Mouse (Mus musculus) kidney, embryonic 16.5 days (tissue): Measurements from ENCODE around the gene Zfand3. TPM values are rescaled to one million over a fixed set of nuclear protein-coding genes. Genes with fewer than 3 reads are reported as not detected.

Experiments
- ATAC-seq: fragments of 200-750 bp; cut with Nextera tagmentation; 2 replicates; pipeline ENCODE4 v1.8.0; 2017; ENCODE audit warnings: moderate TSS enrichment; ENCODE audit not compliant: low FRiP score, low TSS enrichment
- H3K27ac ChIP-seq: fragments of 300-500 bp; sonication (generic); 2 replicates; pipeline ENCODE4 v1.5.1; 2014; ENCODE audit warnings: low read length
- H3K27me3 ChIP-seq: fragments of 300-500 bp; sonication (generic); 2 replicates; pipeline ENCODE4 v1.6.1; 2014; ENCODE audit warnings: low read length, control low read depth, mixed read lengths; ENCODE audit not compliant: insufficient read depth
- H3K36me3 ChIP-seq: fragments of 300-500 bp; sonication (generic); 2 replicates; pipeline ENCODE4 v1.6.1; 2014; ENCODE audit warnings: low read length, control low read depth, mixed read lengths; ENCODE audit not compliant: insufficient read depth
- H3K4me1 ChIP-seq: fragments of 300-500 bp; sonication (generic); 2 replicates; pipeline ENCODE4 v1.6.1; 2014; ENCODE audit warnings: low read length, control low read depth, mixed read lengths; ENCODE audit not compliant: insufficient read depth
- H3K4me2 ChIP-seq: fragments of 300-500 bp; sonication (generic); replicated peaks from 2 replicates; pipeline ENCODE4 v1.6.1; 2014; ENCODE audit warnings: low read depth, low read length
- H3K4me3 ChIP-seq: fragments of 300-500 bp; sonication (generic); 2 replicates; pipeline ENCODE4 v1.5.1; 2014; ENCODE audit warnings: mild to moderate bottlenecking, low read length
- H3K9ac ChIP-seq: fragments of 300-500 bp; sonication (generic); replicated peaks from 2 replicates; pipeline ENCODE4 v1.6.1; 2014; ENCODE audit warnings: low read length
- H3K9me3 ChIP-seq: fragments of 300-500 bp; sonication (generic); 2 replicates; pipeline ENCODE4 v1.6.1; 2016; ENCODE audit warnings: low read length, control low read depth
- WGBS: fragments of 180-500 bp; shearing (Covaris S2); extraction: QIAGEN DNeasy Blood & Tissue Kit; methylation state at CpG from one replicate; pipeline ENCODE4 v1.1.7; 2014; 5-methylcytosine and 5-hydroxymethylcytosine counted together
- polyA plus RNA-seq: library from polyadenylated mRNA; unstranded; fragments of >200 nt; fragmentation: Nextera tagmentation; extraction: Ambion mirVana; gene quantifications from 2 replicates; pipeline ENCODE4 v1.2.1, GENCODE M21; 2015

Zfand3 gene
- polyA plus RNA-seq, 1 experiment from 2014 or later, result 62.0 TPM

- no peak for ATAC-seq
- H3K27me3 ChIP-seq, result no peaks in the 10 kb centered on the region
- H3K27ac ChIP-seq, result no peak overlapping the region
Observed at GRCm38 (mm10) chr17:30061100-30061837, 56.7 kb downstream of the Zfand3 start.

GRCm38 (mm10) chr17:30063849-30064248, 59.3 kb downstream of the Zfand3 start:
- Histone ChIP-seq H3K27ac (no peak overlapping the region), H3K9me3 (no peaks in the 10 kb centered on the region), H3K9ac (no peak overlapping the region), H3K27me3 (no peaks in the 10 kb centered on the region), H3K4me2 (no peak overlapping the region), H3K4me3 (no peak overlapping the region), H3K36me3 (no peaks in the 10 kb centered on the region), H3K4me1 (peaks cover 24% of the 10 kb centered on the region)
- ATAC-seq, result no peak
- 33% methylated on average over 3 of the region's 3 CpGs for WGBS

More at GRCm38 (mm10) chr17:30061100-30061837, 56.7 kb downstream of the Zfand3 start:
- WGBS, result 74% methylated on average over 8 of the region's 8 CpGs
- Histone ChIP-seq H3K4me1 (peaks cover 33% of the 10 kb centered on the region), H3K9ac (no peak overlapping the region), H3K9me3 (no peaks in the 10 kb centered on the region), H3K36me3 (no peaks in the 10 kb centered on the region), H3K4me2 (no peak overlapping the region), H3K4me3 (no peak overlapping the region)

- H3K4me2 ChIP-seq, result no peak overlapping the region
- no peak overlapping the region for H3K4me3 ChIP-seq
- H3K27ac ChIP-seq, result no peak overlapping the region
- ATAC-seq, result no peak
- no peaks in the 10 kb centered on the region for H3K27me3 ChIP-seq
- H3K4me1 ChIP-seq, result peaks cover 21% of the 10 kb centered on the region
- no peak overlapping the region for H3K9ac ChIP-seq
- WGBS, result 43% methylated on average over 4 of the region's 4 CpGs
- no peaks in the 10 kb centered on the region for H3K36me3 ChIP-seq
- H3K9me3 ChIP-seq, result no peaks in the 10 kb centered on the region
Observed at GRCm38 (mm10) chr17:30064746-30065145, 60.2 kb downstream of the Zfand3 start.

- Histone ChIP-seq H3K27ac (no peak overlapping the region), H3K4me3 (no peak overlapping the region), H3K36me3 (0 out of 2 replicates have a peak, but pooled peaks cover 2% of the 10 kb centered on the region), H3K27me3 (no peaks in the 10 kb centered on the region), H3K9ac (no peak overlapping the region), H3K9me3 (no peaks in the 10 kb centered on the region), H3K4me2 (no peak overlapping the region), H3K4me1 (peaks cover 2% of the 10 kb centered on the region)
- no peak for ATAC-seq
- WGBS, result 85% methylated on average over 3 of the region's 3 CpGs
Observed at GRCm38 (mm10) chr17:30069776-30070175, 65.2 kb downstream of the Zfand3 start.

GRCm38 (mm10) chr17:30070631-30071030, 66.1 kb downstream of the Zfand3 start:
- Histone ChIP-seq H3K36me3 (0 out of 2 replicates have a peak, but pooled peaks cover 4% of the 10 kb centered on the region), H3K9me3 (no peaks in the 10 kb centered on the region), H3K27me3 (no peaks in the 10 kb centered on the region), H3K9ac (no peak overlapping the region), H3K27ac (no peak overlapping the region), H3K4me3 (no peak overlapping the region), H3K4me2 (no peak overlapping the region), H3K4me1 (peaks cover 10% of the 10 kb centered on the region)
- no peak for ATAC-seq
- WGBS, result 70% methylated on average over 5 of the region's 5 CpGs

- ATAC-seq, result no peak
- Histone ChIP-seq H3K27ac (no peak overlapping the region), H3K27me3 (no peaks in the 10 kb centered on the region), H3K9me3 (no peaks in the 10 kb centered on the region), H3K4me2 (no peak overlapping the region), H3K9ac (no peak overlapping the region), H3K36me3 (0 out of 2 replicates have a peak, but pooled peaks cover 4% of the 10 kb centered on the region), H3K4me3 (no peak overlapping the region), H3K4me1 (peaks cover 16% of the 10 kb centered on the region)
- 87% methylated on average over 3 of the region's 3 CpGs for WGBS
Observed at GRCm38 (mm10) chr17:30072613-30073012, 68.1 kb downstream of the Zfand3 start.

GRCm38 (mm10) chr17:30075896-30076295, 71.4 kb downstream of the Zfand3 start:
- WGBS, result 54% methylated on average over 5 of the region's 5 CpGs

GRCm38 (mm10) chr17:30084007-30084406, 79.5 kb downstream of the Zfand3 start:
- Histone ChIP-seq H3K9me3 (no peaks in the 10 kb centered on the region), H3K9ac (no peak overlapping the region), H3K36me3 (peaks cover 4% of the 10 kb centered on the region; the same call in 1 of the 2 replicates), H3K4me1 (no peaks in the 10 kb centered on the region), H3K27me3 (no peaks in the 10 kb centered on the region), H3K27ac (no peak overlapping the region), H3K4me2 (no peak overlapping the region), H3K4me3 (no peak overlapping the region)
- WGBS, result 69% methylated on average over 4 of the region's 4 CpGs
- no peak for ATAC-seq

More at GRCm38 (mm10) chr17:30075896-30076295, 71.4 kb downstream of the Zfand3 start:
- Histone ChIP-seq H3K36me3 (0 out of 2 replicates have a peak, but pooled peaks cover 4% of the 10 kb centered on the region), H3K27ac (no peak overlapping the region), H3K4me3 (no peak overlapping the region), H3K9ac (no peak overlapping the region), H3K4me2 (no peak overlapping the region), H3K4me1 (peaks cover 16% of the 10 kb centered on the region), H3K9me3 (no peaks in the 10 kb centered on the region), H3K27me3 (no peaks in the 10 kb centered on the region)
- ATAC-seq, result no peak

- Histone ChIP-seq H3K4me3 (no peak overlapping the region), H3K9ac (no peak overlapping the region), H3K9me3 (no peaks in the 10 kb centered on the region), H3K27ac (no peak overlapping the region), H3K36me3 (peaks cover 4% of the 10 kb centered on the region; the same call in 1 of the 2 replicates), H3K27me3 (no peaks in the 10 kb centered on the region), H3K4me2 (no peak overlapping the region), H3K4me1 (no peaks in the 10 kb centered on the region)
- WGBS, result 92% methylated on average over 7 of the region's 7 CpGs
- ATAC-seq, result no peak
Observed at GRCm38 (mm10) chr17:30086695-30087094, 82.2 kb downstream of the Zfand3 start.

GRCm38 (mm10) chr17:30088431-30088830, 83.9 kb downstream of the Zfand3 start:
- no peak overlapping the region for H3K27ac ChIP-seq
- H3K36me3 ChIP-seq, result no peaks in the 10 kb centered on the region
- WGBS, result 82% methylated on average over 3 of the region's 3 CpGs
- no peak overlapping the region for H3K9ac ChIP-seq
- H3K9me3 ChIP-seq, result no peaks in the 10 kb centered on the region
- H3K27me3 ChIP-seq, result no peaks in the 10 kb centered on the region
- H3K4me1 ChIP-seq, result no peaks in the 10 kb centered on the region
- H3K4me3 ChIP-seq, result no peak overlapping the region
- H3K4me2 ChIP-seq, result no peak overlapping the region
- no peak for ATAC-seq
